Comparison of ENCODE assay signal across 19 mouse cellular contexts in the genomic region with DNA sequence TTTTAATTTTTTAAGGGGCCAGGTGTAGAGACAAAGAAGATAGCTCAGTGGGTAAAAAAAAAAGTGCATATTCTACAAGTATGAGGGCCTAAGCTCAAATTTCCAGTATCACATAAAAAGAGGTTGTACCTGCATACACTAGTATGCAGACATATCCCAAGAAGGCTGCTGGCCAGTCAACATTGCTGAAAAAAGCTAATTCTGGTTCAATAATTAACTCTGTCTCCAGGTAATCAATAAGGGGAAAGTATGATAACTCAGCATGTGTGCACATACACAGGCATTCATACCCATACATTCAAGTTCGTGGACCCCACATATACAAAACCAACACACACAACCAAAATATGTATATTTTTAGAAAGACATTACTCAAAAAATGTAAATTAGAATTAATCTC. TPM values are rescaled to one million over a fixed set of nuclear protein-coding genes. Genes with fewer than 3 reads are reported as not detected.
DNase-seq lines count a peak whose midpoint lies in the region; ATAC-seq and TF ChIP-seq lines count a peak whose summit lies in the region.
"Had no signal": no experiment of that assay in that cellular context is flagged by ENCODE, and none has a peak within 500 bp of the region (broad histone marks: within the 10 kb centered on the region; RNA-seq: fewer than 3 reads in every experiment).

No protein-coding gene starts in this region.

- no peaks in the 10 kb centered on the region; the same call in 1 of the 2 replicates for H3K4me1 ChIP-seq in liver, adult 2 months (ENCODE audit: control insufficient read depth, insufficient read depth, low read length)
- no peaks in the 10 kb centered on the region for H3K4me1 ChIP-seq in liver, postnatal 0 days (ENCODE audit: insufficient read depth)
- no peaks in the 10 kb centered on the region for H3K4me1 ChIP-seq in liver, embryonic 11.5 days (replicated peaks; ENCODE audit: control insufficient read depth, insufficient read depth, low read length)

- no peak for TF ChIP-seq POLR2A in liver, adult 2 months (IDR thresholded peaks at IDR 0.05; ENCODE audit: extremely low read depth, insufficient read depth, low read length)

- no peak for TF ChIP-seq EP300 in liver, postnatal 0 days (IDR thresholded peaks at IDR 0.05; ENCODE audit: low read depth)

- ATAC-seq in liver, postnatal 0 days = peak; percentile 58
- no peak for ATAC-seq in liver, embryonic 11.5 days (replicated peaks; ENCODE audit: low FRiP score)
- ATAC-seq: activated CD4-positive, CD25-positive, alpha-beta regulatory T cell, adult 4 months; CD4-positive, CD25-positive, alpha-beta regulatory T cell, adult 4 months; Patski had no signal

- no peaks in the 10 kb centered on the region; the same call in 1 of the 2 replicates for H3K79me2 ChIP-seq in liver, adult 2 months (ENCODE audit: control insufficient read depth, insufficient read depth, low read length)

- no peak overlapping the region for H3K27ac ChIP-seq in liver, adult 2 months (replicated peaks; ENCODE audit: insufficient read depth, low read depth, low read length)
- H3K27ac ChIP-seq in liver, postnatal 0 days (ENCODE audit: low read depth) = no peak overlapping the region
- no peak overlapping the region for H3K27ac ChIP-seq in liver, embryonic 11.5 days (ENCODE audit: low read depth, low read length)

- no peaks in the 10 kb centered on the region for H3K9me3 ChIP-seq in liver, postnatal 0 days (ENCODE audit: low read length)
- H3K9me3 ChIP-seq in liver, embryonic 11.5 days (ENCODE audit: control insufficient read depth, low read length) = no peaks in the 10 kb centered on the region
- H3K9me3 ChIP-seq: G1E had no signal

- H3K9ac ChIP-seq in liver, adult 2 months (ENCODE audit: low read depth, low read length) = no peak overlapping the region
- H3K9ac ChIP-seq in liver, postnatal 0 days (replicated peaks) = no peak overlapping the region
- H3K9ac ChIP-seq in liver, embryonic 11.5 days (ENCODE audit: low read depth, low read length) = no peak overlapping the region

- peak; percentile 73 for DNase-seq in liver, adult 2 months (ENCODE audit: extremely low read depth, low read depth, low spot score)
- no peak for DNase-seq in liver
- DNase-seq in liver, postnatal 0 days = no peak
- DNase-seq in liver, embryonic 11.5 days (ENCODE audit: low spot score) = no peak
- DNase-seq: adrenal gland, adult 2 months; adrenal gland, adult 8-10 months; adrenal gland, postnatal 10 days; adrenal gland, postnatal 14 days; adrenal gland, postnatal 25 days; adrenal gland, postnatal 36 days; B cell, adult 2 months; cerebellum, adult 11 months; cerebellum, adult 11-12 months; cerebellum, adult 18-20 months had no signal

- no peak for TF ChIP-seq CTCF in liver, adult 2 months (IDR thresholded peaks at IDR 0.05; ENCODE audit: low read depth, low read length)
- no peak for TF ChIP-seq CTCF in liver, postnatal 0 days (IDR thresholded peaks at IDR 0.05; ENCODE audit: low read depth)

- 33% methylated on average over 1 of the region's 1 CpGs for WGBS in liver, adult 2 months
- WGBS in liver, postnatal 0 days (ENCODE audit: insufficient replicate concordance) = 57% methylated on average over 1 of the region's 1 CpGs
- WGBS in liver, embryonic 11.5 days = 87% methylated on average over 1 of the region's 1 CpGs

- no peak overlapping the region for H3K4me3 ChIP-seq in liver, adult 2 months (ENCODE audit: insufficient read depth, low read depth, low read length)
- H3K4me3 ChIP-seq in liver, postnatal 0 days (ENCODE audit: low read depth, low read length) = no peak overlapping the region
- no peak overlapping the region for H3K4me3 ChIP-seq in liver, embryonic 11.5 days (ENCODE audit: low read depth, low read length)

- H3K4me2 ChIP-seq in liver, postnatal 0 days (ENCODE audit: low read depth, low read length) = no peak overlapping the region
- H3K4me2 ChIP-seq in liver, embryonic 11.5 days = no peak overlapping the region

- H3K36me3 ChIP-seq in liver, adult 2 months (ENCODE audit: control insufficient read depth, insufficient read depth, low read length) = peaks cover 3% of the 10 kb centered on the region
- H3K36me3 ChIP-seq in liver, postnatal 0 days (replicated peaks; ENCODE audit: insufficient read depth, low read length) = peaks cover 5% of the 10 kb centered on the region; the same call in 1 of the 2 replicates
- peaks cover 2% of the 10 kb centered on the region; the same call in 1 of the 2 replicates for H3K36me3 ChIP-seq in liver, embryonic 11.5 days (ENCODE audit: control insufficient read depth, insufficient read depth, low read length)

- H3K27me3 ChIP-seq in liver, adult 2 months (ENCODE audit: control insufficient read depth, insufficient read depth, low read length) = no peaks in the 10 kb centered on the region
- H3K27me3 ChIP-seq in liver, postnatal 0 days (ENCODE audit: insufficient read depth, low read length) = no peaks in the 10 kb centered on the region
- H3K27me3 ChIP-seq in liver, embryonic 11.5 days (replicated peaks; ENCODE audit: control insufficient read depth, insufficient read depth, low read length) = no peaks in the 10 kb centered on the region
- H3K27me3 ChIP-seq: CH12.LX, Patski had no signal

RNA-seq across cellular contexts. Expression of gene Cnot6l, which starts 59.3 kb away (rescaled TPM):
- total RNA-seq in liver, adult 2 months (2014; rRNA removed) = 22.9 and 24.7 TPM in 2 replicates
- polyA plus RNA-seq in liver, adult 2 months (2012; rRNA removed) = 3.5 and 3.7 TPM in 2 replicates
- polyA plus RNA-seq in liver, postnatal 0 days (2015; fragmentation: Nextera tagmentation; extraction: Ambion mirVana) = 10.5 and 12.6 TPM in 2 replicates
- 9.6 and 11.5 TPM in 2 replicates for polyA plus RNA-seq in liver, embryonic 11.5 days (2014; fragmentation: Nextera tagmentation; extraction: Ambion mirVana)
